20 mouse cellular contexts compared by ENCODE assay signal in the genomic region with DNA sequence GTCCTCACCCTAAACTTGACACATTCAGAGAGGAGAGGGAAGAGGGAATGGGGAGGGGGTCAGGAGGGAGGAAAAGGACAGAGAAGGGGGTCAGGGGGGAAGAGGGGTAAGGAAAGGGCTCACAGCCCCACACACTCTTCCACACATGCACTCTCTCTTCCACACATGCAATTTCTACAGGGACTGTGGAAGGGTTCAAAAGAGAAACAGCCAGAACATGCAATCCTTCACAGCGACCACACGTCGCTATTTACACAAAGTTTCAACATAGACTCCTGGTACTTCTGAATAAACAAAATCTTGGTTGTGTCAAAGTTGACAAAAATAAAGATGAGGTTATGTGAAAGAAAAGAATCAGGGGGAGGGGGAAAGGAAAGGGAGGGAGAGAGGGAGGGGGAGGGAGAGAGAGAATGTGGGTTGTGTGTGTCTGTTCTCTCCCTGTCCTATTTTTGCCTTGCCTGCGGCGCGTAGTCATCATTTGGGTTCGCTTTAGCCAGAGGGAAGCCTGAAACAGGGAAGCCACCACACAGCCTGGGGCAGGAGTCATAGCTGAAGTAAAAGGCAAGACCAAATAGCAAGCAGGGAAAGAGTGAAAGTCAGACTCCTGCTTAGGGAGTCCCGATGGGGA.
DNase-seq lines count a peak whose midpoint lies in the region; ATAC-seq and TF ChIP-seq lines count a peak whose summit lies in the region.
"Had no signal": no experiment of that assay in that cellular context is flagged by ENCODE, and none has a peak within 500 bp of the region (broad histone marks: within the 10 kb centered on the region; RNA-seq: fewer than 3 reads in every experiment).

No protein-coding gene starts in this region.

- intact Hi-C loops in heart, postnatal 36 days (cut with DNase I): no loop called here

- H3K9me3 ChIP-seq in heart, embryonic 13.5 days: no peaks in the 10 kb centered on the region
- no peaks in the 10 kb centered on the region for H3K9me3 ChIP-seq in lung, embryonic 15.5 days
- H3K9me3 ChIP-seq in ES-E14 (ENCODE audit: control insufficient read depth, insufficient read depth, low read depth, low read length): no peaks in the 10 kb centered on the region
- no peaks in the 10 kb centered on the region for H3K9me3 ChIP-seq in intestine, postnatal 0 days (ENCODE audit: control insufficient read depth)
- H3K9me3 ChIP-seq: embryonic facial prominence, embryonic 10.5 days; forebrain, embryonic 13.5 days; heart, embryonic 15.5 days; hindbrain, embryonic 10.5 days; intestine, embryonic 15.5 days had no signal

- no peak for DNase-seq in frontal cortex, postnatal 36 days (ENCODE audit: low spot score in 2 of 2)
- no peak for DNase-seq in heart, postnatal 36 days
- DNase-seq in lung, adult 18-20 months: no peak
- DNase-seq in ES-E14 (ENCODE audit: low read depth, low spot score): no peak
- DNase-seq: adrenal gland, postnatal 14 days; B cell, adult 2 months; cerebellum, adult 2 months; cerebellum, postnatal 10 days; forebrain, postnatal 0 days had no signal

- in situ Hi-C loops in ES-E14 (cut with MboI; ENCODE audit: low sequenced_read_pairs in 2 of 2, unreplicated experiment in 2 of 2): no loop called here

- 0 out of 2 replicates have a peak overlapping the region, but pooled peaks have one; percentile 12 for H3K27ac ChIP-seq in heart, embryonic 13.5 days (replicated peaks)
- no peak overlapping the region for H3K27ac ChIP-seq in lung, embryonic 15.5 days
- H3K27ac ChIP-seq in ES-E14 (ENCODE audit: insufficient read depth, low read depth, low read length, poor library complexity, severe bottlenecking): 0 out of 2 replicates have a peak overlapping the region, but pooled peaks have one; percentile 20
- no peak overlapping the region for H3K27ac ChIP-seq in intestine, postnatal 0 days (ENCODE audit: low read depth, low read length)
- H3K27ac ChIP-seq: embryonic facial prominence, embryonic 10.5 days; forebrain, embryonic 13.5 days; heart, embryonic 15.5 days; hindbrain, embryonic 10.5 days; hindbrain, embryonic 14.5 days; intestine, embryonic 15.5 days had no signal

- no peak for TF ChIP-seq CTCF in intestine, postnatal 0 days (IDR thresholded peaks at IDR 0.05; ENCODE audit: low read depth)

- H3K36me3 ChIP-seq in heart, embryonic 13.5 days: peaks cover 18% of the 10 kb centered on the region
- no peaks in the 10 kb centered on the region for H3K36me3 ChIP-seq in lung, embryonic 15.5 days
- peaks cover 3% of the 10 kb centered on the region for H3K36me3 ChIP-seq in ES-E14 (ENCODE audit: control insufficient read depth, insufficient read depth, low read length, poor library complexity, severe bottlenecking)
- peaks cover 65% of the 10 kb centered on the region for H3K36me3 ChIP-seq in intestine, postnatal 0 days (ENCODE audit: control insufficient read depth, insufficient read depth)
- H3K36me3 ChIP-seq: embryonic facial prominence, embryonic 10.5 days; heart, embryonic 15.5 days; hindbrain, embryonic 10.5 days had no signal

- H3K9ac ChIP-seq in heart, embryonic 13.5 days: no peak overlapping the region
- H3K9ac ChIP-seq in lung, embryonic 15.5 days: no peak overlapping the region
- H3K9ac ChIP-seq in ES-E14 (ENCODE audit: insufficient read depth, low read depth, low read length, poor library complexity, severe bottlenecking): no peak overlapping the region
- no peak overlapping the region for H3K9ac ChIP-seq in intestine, postnatal 0 days (ENCODE audit: low read depth, low read length)
- H3K9ac ChIP-seq: forebrain, embryonic 13.5 days; forebrain, postnatal 0 days; heart, embryonic 15.5 days; hindbrain, embryonic 14.5 days; intestine, embryonic 15.5 days had no signal

- no peaks in the 10 kb centered on the region for H3K27me3 ChIP-seq in heart, embryonic 13.5 days (replicated peaks)
- no peaks in the 10 kb centered on the region for H3K27me3 ChIP-seq in lung, embryonic 15.5 days
- no peaks in the 10 kb centered on the region for H3K27me3 ChIP-seq in intestine, postnatal 0 days (replicated peaks; ENCODE audit: control insufficient read depth, insufficient read depth, low read length)
- H3K27me3 ChIP-seq: forebrain, embryonic 13.5 days; heart, embryonic 15.5 days; intestine, embryonic 15.5 days had no signal

- WGBS in heart, embryonic 13.5 days: 62% methylated on average over 8 of the region's 8 CpGs
- 74% methylated on average over 8 of the region's 8 CpGs for WGBS in lung, embryonic 15.5 days
- 73% methylated on average over 8 of the region's 8 CpGs for WGBS in intestine, postnatal 0 days

- peaks cover 7% of the 10 kb centered on the region; the same call in 1 of the 2 replicates for H3K4me1 ChIP-seq in heart, embryonic 13.5 days
- H3K4me1 ChIP-seq in lung, embryonic 15.5 days: no peaks in the 10 kb centered on the region
- H3K4me1 ChIP-seq in ES-E14 (ENCODE audit: control insufficient read depth in 2 of 2, insufficient read depth in 2 of 2, low read length in 2 of 2, poor library complexity in 1 of 2): peaks cover 3 to 7% of the 10 kb centered on the region in 2 experiments; a peak in 2 of 4 replicates
- H3K4me1 ChIP-seq in intestine, postnatal 0 days (replicated peaks; ENCODE audit: control insufficient read depth, insufficient read depth, low read length): peaks cover 3% of the 10 kb centered on the region; the same call in 1 of the 2 replicates
- H3K4me1 ChIP-seq: forebrain, embryonic 13.5 days; heart, embryonic 15.5 days; intestine, embryonic 15.5 days had no signal

- H3K4me3 ChIP-seq in heart, embryonic 13.5 days: no peak overlapping the region
- no peak overlapping the region for H3K4me3 ChIP-seq in lung, embryonic 15.5 days
- H3K4me3 ChIP-seq in ES-E14 (ENCODE audit: insufficient read depth in 1 of 2, low read depth in 1 of 2, low read length in 2 of 2, poor library complexity in 1 of 2, severe bottlenecking in 1 of 2): no peak overlapping the region
- no peak overlapping the region for H3K4me3 ChIP-seq in intestine, postnatal 0 days (ENCODE audit: low read depth, low read length)
- H3K4me3 ChIP-seq: embryonic facial prominence, embryonic 10.5 days; forebrain, embryonic 13.5 days; heart, embryonic 15.5 days; hindbrain, embryonic 10.5 days; intestine, embryonic 15.5 days had no signal

- ATAC-seq in frontal cortex, adult (ENCODE audit: low TSS enrichment): peak; percentile 73; the same call in 1 of the 2 replicates
- ATAC-seq in heart, embryonic 13.5 days (ENCODE audit: extremely low read depth, insufficient number of reproducible peaks, low FRiP score, low TSS enrichment): no peak
- peak; percentile 56; the same call in 1 of the 2 replicates for ATAC-seq in lung, embryonic 15.5 days (ENCODE audit: borderline replicate concordance, extremely low read depth, low FRiP score, low TSS enrichment)
- no peak for ATAC-seq in intestine, postnatal 0 days
- ATAC-seq: CD4-positive, CD25-positive, alpha-beta regulatory T cell, adult 4 months; forebrain, embryonic 13.5 days; forebrain, postnatal 0 days; intestine, embryonic 15.5 days had no signal

- H3K4me2 ChIP-seq in heart, embryonic 13.5 days: no peak overlapping the region
- no peak overlapping the region for H3K4me2 ChIP-seq in lung, embryonic 15.5 days
- no peak overlapping the region for H3K4me2 ChIP-seq in intestine, postnatal 0 days (replicated peaks; ENCODE audit: low read depth)
- H3K4me2 ChIP-seq: forebrain, embryonic 13.5 days; heart, embryonic 15.5 days; hindbrain, embryonic 14.5 days; intestine, embryonic 15.5 days had no signal

TF ChIP-seq in ES-E14, 5 proteins besides CTCF, POLR2A, EP300 and RAD21:
- TF ChIP-seq ZNF384 (IDR thresholded peaks at IDR 0.05; ENCODE audit: low read depth, low read length) (no peak), ZC3H11A (IDR thresholded peaks at IDR 0.05; ENCODE audit: borderline replicate concordance, low read depth, low read length) (no peak), CHD2 (IDR thresholded peaks at IDR 0.05; ENCODE audit: low read depth, low read length) (no peak), HCFC1 (IDR thresholded peaks at IDR 0.05; ENCODE audit: borderline replicate concordance, insufficient read depth, low read length) (no peak), MAFK (IDR thresholded peaks at IDR 0.05; ENCODE audit: insufficient read depth, low read depth, low read length) (no peak)

Comparison
In these comparisons a context has a peak if more than half of its experiments do, and no peak if none do; other contexts are left out.
1. ATAC-seq: peak in frontal cortex, adult (single experiment) and lung, embryonic 15.5 days (single experiment); none in heart, embryonic 13.5 days (single experiment) and intestine, postnatal 0 days (single experiment).
2. H3K27ac ChIP-seq: peak in heart, embryonic 13.5 days (single experiment) and ES-E14 (single experiment); none in lung, embryonic 15.5 days (single experiment) and intestine, postnatal 0 days (single experiment).